Mouse (Mus musculus) lung, postnatal 0 days (tissue): ENCODE data around the gene Tab2.

ENCODE experiments used
- CTCF ChIP-seq: IDR thresholded peaks from 2 replicates; pipeline ENCODE4 v1.5.1; 2016; ENCODE audit warnings: antibody characterized with exemption, mild to moderate bottlenecking
- EP300 ChIP-seq: IDR thresholded peaks from 2 replicates; pipeline ENCODE4 v1.6.1; 2016; ENCODE audit warnings: antibody characterized with exemption, mild to moderate bottlenecking, control low read depth

DNA sequence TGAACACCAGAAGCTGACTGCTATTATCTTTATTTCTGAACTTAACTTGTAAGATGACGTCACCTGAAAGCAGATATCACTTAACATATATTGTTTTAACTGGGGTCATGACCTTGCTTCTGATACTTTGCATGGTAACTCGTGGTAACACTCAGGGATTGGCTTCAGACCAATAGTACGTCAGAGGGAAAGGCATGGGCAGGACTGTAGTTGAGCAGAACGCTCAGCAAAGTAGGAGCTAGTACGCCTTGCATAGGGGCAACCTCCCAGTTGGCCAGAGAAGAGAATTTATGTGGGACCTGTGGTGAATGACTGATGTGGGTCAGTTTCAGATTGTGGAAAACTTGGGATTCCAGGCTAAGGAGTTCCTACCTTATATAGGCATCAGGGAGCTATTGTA is 35.6 kb upstream of the Tab2 start:
- TF ChIP-seq CTCF (no peak), EP300 (no peak)
